Mouse (Mus musculus): ENCODE results near the gene Gm10282. TPM values are rescaled to one million over a fixed set of nuclear protein-coding genes. Genes with fewer than 3 reads are reported as not detected.
A peak's percentile ranks its signal among the peaks of the same experiment; 100 is the strongest.

The Gm10282 gene
- total RNA-seq (2021), result 1 to 10 TPM; 5.9 to 9.5 TPM
- long read RNA-seq, experiment 1, transcript Gm10282-201 (1 exons, 1,151 nt), result major isoform, 6 of 6 reads
- long read RNA-seq, experiment 1, partial matches to known transcripts, result 0 of 6 reads
- long read RNA-seq, experiment 1, other reads (novel, unspliced or antisense), result 0 of 6 reads
- long read RNA-seq, experiment 2, transcript Gm10282-201 (1 exons, 1,151 nt), result major isoform, 5 of 5 reads
- long read RNA-seq, experiment 2, partial matches to known transcripts, result 0 of 5 reads
- long read RNA-seq, experiment 2, other reads (novel, unspliced or antisense), result 0 of 5 reads

DNA sequence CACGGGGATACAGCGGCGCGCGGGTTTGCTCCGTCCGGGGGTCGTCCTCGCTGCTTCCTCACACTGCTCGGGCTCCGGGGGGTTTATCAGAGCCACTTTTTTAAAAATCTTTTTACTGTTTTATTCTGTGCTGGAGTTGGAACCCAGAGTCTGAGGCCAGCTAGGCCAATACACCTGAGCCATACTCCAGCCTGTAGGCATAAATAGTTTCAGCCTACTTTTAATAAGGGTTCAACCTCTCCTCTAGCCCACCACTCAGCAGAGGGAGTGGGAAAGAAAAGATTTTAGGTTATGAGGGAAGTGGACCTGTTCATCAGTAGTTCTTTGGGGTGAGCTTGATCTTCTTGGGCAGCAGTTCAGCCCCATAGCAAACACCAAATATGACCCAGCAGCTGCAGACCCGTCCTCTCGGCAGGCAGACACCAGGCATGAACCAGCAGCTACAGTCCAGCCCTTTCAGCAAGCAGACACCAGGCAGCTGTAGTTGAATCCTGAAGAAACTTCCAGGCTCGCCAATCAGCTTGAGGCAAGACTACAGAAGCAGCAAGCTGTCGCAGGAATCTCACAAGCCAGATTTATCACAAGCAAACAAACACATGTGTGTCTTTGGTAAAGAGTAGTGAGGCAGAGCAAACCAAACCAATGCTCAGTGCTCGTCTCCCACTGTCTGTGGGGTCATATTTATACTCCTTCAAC, at the start of gene Gm10282:
Gene Gm10282, minus strand, starts transcription at position 51 of the 696 bp plus-strand sequence.
- DNase-seq, result no peak

- peak; percentile 63 to 86 for DNase-seq
Observed at GRCm38 (mm10) chr8:72354272-72354671, 49.2 kb upstream of the Gm10282 start.

GRCm38 (mm10) chr8:72353700-72354045, 48.6 kb upstream of the Gm10282 start:
- DNase-seq, result no peak

- DNase-seq, result no peak
Observed at GRCm38 (mm10) chr8:72352951-72353699, 48.1 kb upstream of the Gm10282 start.

GRCm38 (mm10) chr8:72351405-72352005, 46.4 kb upstream of the Gm10282 start:
- no peak for DNase-seq

- peak in 1 of 2 experiments; percentile 60 for DNase-seq
Observed at GRCm38 (mm10) chr8:72350727-72351126, 45.7 kb upstream of the Gm10282 start.

DNA sequence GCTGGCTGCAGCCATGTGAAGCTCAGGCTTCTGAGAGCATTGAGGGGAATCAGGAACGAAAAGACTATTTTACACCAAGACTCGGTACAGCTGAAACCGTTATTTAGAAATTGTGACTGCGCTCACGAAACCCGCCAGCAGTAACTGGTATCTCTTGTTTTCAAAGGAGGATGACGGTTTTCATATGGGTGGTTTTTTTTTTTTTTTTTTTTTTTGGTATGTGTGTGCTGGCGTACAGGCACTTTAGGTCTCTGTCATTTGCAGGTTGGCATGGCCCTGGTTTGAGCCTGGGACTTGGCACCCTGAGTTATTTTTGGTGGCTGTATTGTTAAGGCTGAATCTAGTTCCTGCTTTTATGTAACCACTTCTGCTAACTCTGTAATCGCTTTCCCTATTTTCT, 44.8 kb upstream of the Gm10282 start:
- peak in 1 of 2 experiments; percentile 60 for DNase-seq

DNA sequence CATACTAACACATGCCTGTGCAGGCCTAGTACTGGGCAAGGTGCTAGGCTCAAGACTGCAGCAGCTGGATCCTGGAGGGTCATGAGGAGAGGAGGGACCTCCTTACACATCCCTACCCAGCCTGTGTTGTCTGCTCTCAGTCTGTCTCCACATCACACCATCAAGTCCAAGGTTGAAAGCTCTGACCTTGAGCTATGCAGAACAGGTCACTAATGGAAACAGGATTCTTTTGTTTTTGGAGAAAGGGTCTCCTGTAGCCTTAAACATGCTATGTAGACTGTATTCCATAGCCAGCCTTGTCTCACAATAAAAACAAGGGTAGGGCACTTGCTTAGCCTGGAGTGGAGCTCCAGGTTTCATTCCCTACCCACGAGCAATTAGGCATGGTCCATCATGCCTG, 43.9 kb upstream of the Gm10282 start:
- no peak for DNase-seq

DNA sequence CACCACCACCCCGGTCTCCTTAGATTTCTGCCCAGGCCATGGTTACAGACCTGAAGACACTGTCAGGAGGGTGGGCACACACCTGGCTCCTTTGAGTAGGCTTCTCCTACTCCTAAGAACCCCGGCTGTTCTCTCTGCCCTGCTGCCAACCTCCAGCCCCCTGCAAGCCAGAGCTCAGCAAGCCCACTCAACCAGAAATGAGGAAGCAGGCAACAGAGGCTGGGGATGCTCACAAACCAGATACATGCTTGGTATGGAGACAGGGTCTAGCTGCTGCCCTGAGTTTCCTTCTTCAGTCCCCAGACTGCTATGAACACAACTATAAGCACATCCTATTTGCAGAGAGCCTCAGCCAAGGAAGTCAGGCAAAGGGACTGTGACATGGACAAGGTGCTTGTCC, 43.1 kb upstream of the Gm10282 start:
- DNase-seq, result no peak

GRCm38 (mm10) chr8:72347553-72347952, 42.5 kb upstream of the Gm10282 start:
- DNase-seq, result no peak

- no peak for DNase-seq
Observed at GRCm38 (mm10) chr8:72343725-72344124, 38.7 kb upstream of the Gm10282 start.

- DNase-seq, result no peak
Observed at GRCm38 (mm10) chr8:72342556-72343300, 37.7 kb upstream of the Gm10282 start.

GRCm38 (mm10) chr8:72337034-72337433, 32.0 kb upstream of the Gm10282 start:
- peak; percentile 38 to 43 for DNase-seq

DNA sequence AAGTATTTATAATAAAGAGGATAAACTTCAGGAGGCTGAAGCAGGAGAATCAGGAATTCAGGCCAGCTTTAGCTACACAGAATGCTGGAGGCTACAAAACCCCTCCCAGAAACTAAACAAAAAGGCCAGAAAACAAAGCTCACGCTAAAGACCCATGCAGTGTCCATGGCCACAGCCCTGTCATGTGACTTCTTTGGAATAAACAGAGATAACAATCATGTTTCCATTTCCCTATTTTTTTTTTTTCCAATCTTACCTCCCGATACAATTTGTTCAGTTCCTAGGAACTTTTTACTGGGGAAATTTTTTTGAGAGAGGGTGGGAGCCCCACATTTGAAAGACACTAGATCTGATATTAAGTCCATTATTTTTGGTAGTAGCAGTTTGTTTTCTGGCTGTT, 31.2 kb upstream of the Gm10282 start:
- DNase-seq, result peak in 1 of 2 experiments; percentile 48

GRCm38 (mm10) chr8:72334144-72334641, 29.1 kb upstream of the Gm10282 start:
- no peak for DNase-seq

- DNase-seq, result no peak
Observed at GRCm38 (mm10) chr8:72333429-72334143, 28.5 kb upstream of the Gm10282 start.

GRCm38 (mm10) chr8:72331631-72332030, 26.6 kb upstream of the Gm10282 start:
- peak; percentile 44 to 71 for DNase-seq

DNA sequence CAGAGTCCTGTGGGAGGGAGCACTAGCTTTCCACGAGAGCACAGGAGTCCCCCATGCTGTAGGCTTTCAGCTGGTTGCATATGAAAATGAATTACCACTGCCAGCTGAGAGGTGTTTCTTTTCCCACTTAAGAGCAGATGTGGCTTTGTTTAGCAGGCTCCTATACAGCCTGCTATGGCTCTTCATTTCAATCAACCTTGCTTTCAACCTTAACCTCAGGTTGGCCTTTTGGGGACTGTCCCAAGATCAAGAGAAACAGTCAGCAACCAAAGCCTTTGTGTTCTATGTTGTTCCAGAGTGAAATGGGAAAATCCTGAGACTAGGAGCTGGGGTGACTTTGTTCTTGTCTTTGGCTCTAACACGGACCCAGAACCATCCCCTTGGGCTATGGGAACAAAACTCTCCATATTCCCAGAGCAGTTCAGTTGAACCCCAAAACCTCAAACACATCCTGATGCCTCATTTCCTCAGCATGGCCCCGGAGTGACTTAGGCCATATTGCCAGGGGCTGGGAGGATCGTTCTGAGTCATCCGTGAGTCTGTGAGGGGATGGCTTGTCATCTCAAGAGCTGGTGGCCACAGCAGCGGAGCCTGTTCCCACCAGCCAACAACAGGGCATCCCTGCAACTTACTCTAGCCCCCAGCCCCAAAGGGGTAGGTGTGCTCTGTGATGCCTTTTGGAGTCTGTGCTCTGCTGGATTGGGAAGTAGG, 25.9 kb upstream of the Gm10282 start:
- no peak for DNase-seq

- DNase-seq, result no peak
Observed at GRCm38 (mm10) chr8:72329116-72329515, 24.1 kb upstream of the Gm10282 start.

DNA sequence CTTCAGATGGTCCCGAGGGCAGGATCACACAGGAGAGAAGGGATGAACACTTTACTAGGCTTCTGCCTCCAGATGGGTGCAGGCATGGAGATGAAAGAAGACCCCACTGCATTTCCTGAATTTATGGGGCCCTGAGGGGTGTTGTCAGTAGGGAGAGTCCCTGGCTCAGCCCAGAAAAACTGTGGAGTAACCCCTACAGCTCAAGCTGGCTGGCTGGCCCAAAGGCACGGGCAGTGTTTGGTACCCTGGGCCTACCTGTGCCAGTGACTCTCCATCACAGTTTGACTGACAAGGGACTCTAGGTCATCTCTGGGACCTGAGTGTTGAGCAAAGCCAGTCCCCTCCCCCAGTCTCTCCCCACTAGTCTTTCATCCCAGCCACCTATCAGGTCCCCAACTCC, 19.6 kb upstream of the Gm10282 start:
- peak in 1 of 2 experiments; percentile 25 for DNase-seq
